Mouse (Mus musculus) layer of hippocampus, adult 9-10 months (tissue): ENCODE results near the gene Olfr157.
"Not testable (repeated sequence)": the region's sequence is repeated elsewhere in the genome, so short reads cannot be mapped to it uniquely, and the experiment has no call there.

Experiments used
- DNase-seq: peaks from one replicate; pipeline ENCODE4 v3.0.0; 2022; ENCODE audit warnings: low spot score

The Olfr157 gene

GRCm38 (mm10) chr4:43795844-43796243 is 44.2 kb downstream of the Olfr157 start:
- not testable (repeated sequence) for DNase-seq

DNA sequence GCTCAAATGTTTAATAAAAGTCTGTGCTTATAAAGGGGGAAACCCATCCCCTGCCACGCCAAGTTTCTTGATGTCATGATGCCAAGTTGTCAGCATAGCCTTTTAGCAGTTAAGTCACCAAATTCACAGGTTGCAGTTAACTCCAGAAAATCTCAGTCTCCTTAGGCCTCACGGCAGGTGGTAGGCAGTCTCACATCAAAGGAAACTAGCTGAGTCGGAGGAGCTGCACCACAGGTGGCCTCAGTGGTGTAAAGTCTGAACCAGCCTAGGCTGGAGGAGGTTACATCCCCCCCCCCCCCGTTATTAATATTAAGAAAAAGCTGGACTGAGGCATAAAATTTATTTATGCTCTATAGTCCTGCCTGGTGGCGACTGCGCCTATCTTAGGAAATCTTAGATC is 44.7 kb downstream of the Olfr157 start:
- DNase-seq = no peak
